Mouse (Mus musculus) large intestine, adult 2 months (tissue): ENCODE data around the gene Ruvbl2. TPM values are rescaled to one million over a fixed set of nuclear protein-coding genes. Genes with fewer than 3 reads are reported as not detected.

Experiments
- DNase-seq: peaks from one replicate; pipeline ENCODE4 v3.0.0-alpha.2; 2012; ENCODE audit warnings: low read depth, low spot score
- WGBS: fragments of 180-500 bp; shearing (Covaris S2); methylation state at CpG from one replicate; pipeline ENCODE4 v1.1.7; 2018; 5-methylcytosine and 5-hydroxymethylcytosine counted together
- polyA plus RNA-seq: library from polyadenylated mRNA; depleted of rRNA; stranded (reverse); fragments of >200 nt; gene quantifications from 2 replicates; pipeline ENCODE4 v1.2.3, GENCODE M21; 2012

Gene Ruvbl2
- polyA plus RNA-seq, 1 experiment, result 70.6 TPM

- 90% methylated on average over 5 of the region's 5 CpGs for WGBS
Observed at GRCm38 (mm10) chr7:45436444-45436843, 1.5 kb downstream of the Ruvbl2 start.

GRCm38 (mm10) chr7:45435038-45435437 is 2.9 kb downstream of the Ruvbl2 start:
- whole genome bisulfite sequencing, result 2% methylated on average over 16 of the region's 16 CpGs
- DNase-seq, result no peak

More at GRCm38 (mm10) chr7:45436444-45436843, 1.5 kb downstream of the Ruvbl2 start:
- no peak for DNase-seq

GRCm38 (mm10) chr7:45434203-45435015 is 3.5 kb downstream of the Ruvbl2 start, which contains the start of gene Gys1:
Gene Gys1, plus strand, starts transcription at chr7:45434844.
- WGBS, result under 1% methylated on average over 45 of the region's 45 CpGs
- peak; percentile 98 for DNase-seq

- no peak for DNase-seq
- WGBS, result 1% methylated on average over 7 of the region's 7 CpGs
Observed at GRCm38 (mm10) chr7:45433835-45434202, 4.1 kb downstream of the Ruvbl2 start.

GRCm38 (mm10) chr7:45426556-45426955 is 11.3 kb downstream of the Ruvbl2 start:
- no peak for DNase-seq
- 77% methylated on average over 8 of the region's 8 CpGs for WGBS

GRCm38 (mm10) chr7:45421194-45421593 is 16.7 kb downstream of the Ruvbl2 start:
- WGBS, result 96% methylated on average over 14 of the region's 14 CpGs
- no peak for DNase-seq

GRCm38 (mm10) chr7:45420615-45420919 is 17.3 kb downstream of the Ruvbl2 start, which contains the start of gene Lhb:
Gene Lhb, plus strand, starts transcription at chr7:45420820.
- no peak for DNase-seq
- 46% methylated on average over 6 of the region's 6 CpGs for WGBS

- 14% methylated on average over 27 of the region's 27 CpGs for WGBS
- DNase-seq, result no peak
Observed at GRCm38 (mm10) chr7:45419859-45420614, 17.9 kb downstream of the Ruvbl2 start.

GRCm38 (mm10) chr7:45417962-45418492 is 19.9 kb downstream of the Ruvbl2 start:
- 14% methylated on average over 13 of the region's 13 CpGs for WGBS
- no peak for DNase-seq

GRCm38 (mm10) chr7:45415636-45416035 is 22.3 kb downstream of the Ruvbl2 start:
- 23% methylated on average over 37 of the region's 37 CpGs for WGBS
- DNase-seq, result no peak

GRCm38 (mm10) chr7:45414740-45415224 is 23.1 kb downstream of the Ruvbl2 start:
- 47% methylated on average over 12 of the region's 12 CpGs for WGBS
- DNase-seq, result no peak

- WGBS, result 4% methylated on average over 27 of the region's 27 CpGs
- DNase-seq, result no peak
Observed at GRCm38 (mm10) chr7:45413864-45414739, 23.8 kb downstream of the Ruvbl2 start.

GRCm38 (mm10) chr7:45413113-45413863 is 24.6 kb downstream of the Ruvbl2 start, which contains the start of gene Ntf5:
Gene Ntf5, plus strand, starts transcription at chr7:45413695.
- 2% methylated on average over 42 of the region's 45 CpGs for WGBS
- no peak for DNase-seq

- no peak for DNase-seq
- WGBS, result 74% methylated on average over 2 of the region's 2 CpGs
Observed at GRCm38 (mm10) chr7:45412421-45412820, 25.5 kb downstream of the Ruvbl2 start.

GRCm38 (mm10) chr7:45409497-45410163 is 28.3 kb downstream of the Ruvbl2 start:
- 80% methylated on average over 8 of the region's 8 CpGs for WGBS
- no peak for DNase-seq

GRCm38 (mm10) chr7:45408949-45409348 is 28.9 kb downstream of the Ruvbl2 start:
- WGBS, result 85% methylated on average over 17 of the region's 17 CpGs
- no peak for DNase-seq

- no peak for DNase-seq
- WGBS, result 64% methylated on average over 7 of the region's 7 CpGs
Observed at GRCm38 (mm10) chr7:45408351-45408750, 29.5 kb downstream of the Ruvbl2 start.

- WGBS, result 73% methylated on average over 10 of the region's 10 CpGs
- no peak for DNase-seq
Observed at GRCm38 (mm10) chr7:45407836-45408235, 30.1 kb downstream of the Ruvbl2 start.
